Mouse (Mus musculus): ENCODE measurements around the gene Rnf183.
A peak's percentile ranks its signal among the peaks of the same experiment; 100 is the strongest.

Gene Rnf183

GRCm38 (mm10) chr4:62429616-62430015 is 5.4 kb downstream of the Rnf183 start:
- DNase-seq = no peak

- no peak for DNase-seq
Measured at GRCm38 (mm10) chr4:62427978-62428758, 6.9 kb downstream of the Rnf183 start.

DNA sequence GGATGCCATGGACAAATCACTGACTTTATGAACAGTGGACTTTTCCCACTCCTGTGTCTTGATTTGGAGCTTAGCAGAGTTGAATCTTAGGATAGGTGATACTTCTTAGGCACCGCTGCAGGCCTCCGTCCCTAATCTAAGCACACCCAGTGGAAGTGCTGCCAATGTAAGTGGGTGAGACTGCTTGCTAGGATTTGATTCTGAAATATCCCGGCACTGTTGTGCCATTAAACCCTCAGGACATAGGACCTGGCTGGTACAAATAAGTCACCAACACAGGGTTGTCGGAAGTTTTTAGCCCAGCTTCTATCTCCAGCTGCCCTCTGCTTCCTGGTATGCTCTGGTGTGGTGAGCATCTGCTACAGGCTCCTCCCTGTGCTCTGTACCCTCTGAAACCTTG is 9.2 kb downstream of the Rnf183 start:
- DNase-seq = no peak

DNA sequence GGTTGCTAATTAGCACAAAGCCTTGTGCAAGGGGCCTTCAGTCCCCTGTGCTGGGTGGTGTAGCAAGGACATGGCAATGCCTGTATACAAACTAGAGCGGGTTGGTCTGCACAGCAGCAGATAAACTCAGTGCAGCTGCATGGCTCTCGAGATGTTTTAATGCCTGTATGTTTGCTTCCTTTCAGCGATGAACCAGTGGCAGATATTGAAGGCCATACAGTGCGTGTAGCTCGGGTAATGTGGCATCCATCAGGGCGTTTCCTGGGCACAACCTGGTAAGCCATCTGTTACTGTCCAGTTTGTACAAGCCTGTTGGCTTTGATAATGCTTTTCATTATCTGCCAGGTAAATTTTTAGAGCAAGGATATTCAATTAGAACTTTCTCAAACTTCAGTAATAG is 16.0 kb downstream of the Rnf183 start:
- DNase-seq = no peak

DNA sequence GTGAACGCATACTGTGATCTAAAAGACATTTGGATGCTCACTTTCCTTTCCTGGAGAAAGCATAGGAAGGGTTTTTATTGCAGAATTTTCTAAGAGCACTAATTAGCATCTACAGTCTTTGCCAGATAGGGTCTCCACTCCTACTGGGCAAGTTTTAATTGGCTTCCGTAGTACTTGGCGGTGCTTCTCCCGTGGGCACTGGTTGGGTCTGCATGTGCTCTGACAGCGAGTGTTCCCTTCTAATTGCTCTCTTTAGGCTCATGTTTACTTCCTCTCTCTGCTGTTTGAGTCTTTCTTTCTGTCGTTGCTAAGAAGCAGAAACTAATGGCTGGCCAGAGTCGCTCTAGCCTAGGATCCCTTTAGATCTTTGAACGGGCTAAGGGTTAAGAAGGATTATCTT is 16.6 kb downstream of the Rnf183 start:
- no peak for DNase-seq

DNA sequence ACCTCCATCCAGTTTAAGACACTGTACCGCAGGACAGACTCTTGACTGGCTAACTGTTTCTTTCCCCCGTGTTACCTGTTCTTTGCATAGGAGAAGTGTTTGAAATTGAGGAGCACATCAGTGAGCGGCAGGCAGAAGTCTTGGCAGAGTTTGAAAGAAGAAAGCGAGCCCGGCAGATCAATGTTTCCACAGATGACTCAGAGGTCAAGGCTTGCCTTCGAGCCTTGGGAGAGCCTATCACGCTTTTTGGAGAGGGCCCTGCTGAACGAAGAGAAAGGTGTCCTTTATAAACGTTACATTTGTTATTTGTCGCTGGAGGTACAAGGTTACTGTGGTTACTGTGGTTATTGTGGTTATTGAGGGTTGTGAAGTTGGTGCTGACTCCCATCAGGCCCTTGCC is 23.4 kb downstream of the Rnf183 start:
- DNase-seq = no peak

DNA sequence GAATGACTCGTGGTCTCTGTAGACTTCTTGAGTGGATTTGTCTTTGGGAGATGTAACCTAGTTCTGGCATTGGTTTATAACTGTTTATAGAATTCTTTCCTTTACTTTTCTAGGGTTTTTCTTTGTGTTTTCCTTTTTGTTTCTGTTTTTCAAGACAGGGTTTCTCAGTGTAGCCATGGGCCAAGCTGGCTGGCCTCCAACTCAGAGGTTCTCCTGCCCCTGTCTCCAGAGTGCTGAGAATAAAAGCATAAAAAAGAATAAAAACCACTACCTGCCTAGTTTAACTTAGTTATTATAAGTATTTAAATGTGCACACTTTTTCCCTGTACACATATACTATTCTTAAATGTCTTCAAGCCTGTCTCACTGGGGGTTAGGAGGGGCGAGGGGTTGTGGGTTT is 24.7 kb downstream of the Rnf183 start:
- no peak for DNase-seq

- no peak for DNase-seq
Measured at GRCm38 (mm10) chr4:62409615-62410014, 25.4 kb downstream of the Rnf183 start.

- DNase-seq = peak; percentile 97
Measured at GRCm38 (mm10) chr4:62408601-62409282, 26.3 kb downstream of the Rnf183 start, which contains the start of the genes Cdc26 and Prpf4. Gene Cdc26 (minus strand): TSS chr4:62408642. Gene Prpf4 (plus strand): TSS chr4:62408797.

DNA sequence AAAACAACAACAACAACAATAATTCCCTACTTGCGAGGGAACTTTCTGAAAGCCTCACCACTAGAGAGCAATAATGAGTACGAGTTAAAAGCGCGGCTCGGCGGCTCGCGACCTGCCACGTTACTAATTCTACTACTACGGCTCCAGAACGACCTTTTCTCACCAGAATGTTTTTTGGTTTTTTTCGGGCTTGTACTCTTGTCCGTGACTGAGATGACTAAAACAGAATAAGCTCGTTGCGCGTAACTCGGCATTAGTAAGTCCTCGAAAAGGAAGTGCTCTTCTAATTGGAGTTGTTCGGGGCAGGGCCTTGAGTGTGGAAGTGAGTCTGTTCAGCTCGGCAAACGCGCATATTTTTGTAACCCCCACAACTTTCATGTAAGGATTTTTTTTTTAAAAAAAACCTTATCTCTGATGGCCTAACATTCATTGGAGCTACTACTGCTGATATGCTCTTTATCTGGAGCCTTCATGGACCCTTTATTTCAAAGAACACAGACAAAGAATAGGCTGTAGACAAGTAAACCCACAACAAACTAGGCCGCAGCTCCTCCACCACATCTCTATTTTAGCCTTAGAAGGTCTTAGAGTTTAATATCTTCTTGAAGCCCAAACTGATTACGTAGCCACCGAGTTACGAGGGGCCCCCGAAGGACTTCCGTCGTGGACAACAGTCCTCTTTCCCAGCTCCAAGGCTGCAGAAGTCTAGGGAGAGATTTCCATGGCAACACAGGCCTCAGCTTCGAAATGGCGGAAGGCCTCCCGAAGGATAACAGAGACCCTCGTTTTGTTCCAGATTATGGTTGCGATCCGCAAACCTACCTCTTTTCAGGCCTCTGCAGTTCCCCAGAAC is 27.1 kb downstream of the Rnf183 start:
- DNase-seq = peak; percentile 72

GRCm38 (mm10) chr4:62406133-62406532 is 28.9 kb downstream of the Rnf183 start:
- no peak for DNase-seq

DNA sequence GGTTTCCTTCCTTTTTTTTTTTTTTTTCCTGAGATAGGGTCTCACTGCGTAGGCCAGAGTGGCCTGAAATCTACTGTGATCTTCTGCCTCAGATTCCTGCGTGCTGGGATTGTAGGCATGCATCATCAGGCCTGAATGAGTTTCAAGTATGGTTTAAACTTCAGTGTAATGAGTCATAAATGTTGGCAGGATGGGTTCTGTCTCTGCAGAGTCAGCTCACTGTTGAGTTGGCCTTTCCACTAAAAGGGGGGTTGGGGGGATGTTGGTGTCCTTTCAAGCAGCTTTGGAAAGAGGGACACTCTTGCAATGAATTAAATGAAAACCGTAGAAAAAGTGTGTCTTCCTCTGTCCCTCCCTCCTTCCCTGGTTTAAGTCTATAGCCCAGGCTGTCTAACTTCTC is 36.1 kb downstream of the Rnf183 start:
- no peak for DNase-seq

DNA sequence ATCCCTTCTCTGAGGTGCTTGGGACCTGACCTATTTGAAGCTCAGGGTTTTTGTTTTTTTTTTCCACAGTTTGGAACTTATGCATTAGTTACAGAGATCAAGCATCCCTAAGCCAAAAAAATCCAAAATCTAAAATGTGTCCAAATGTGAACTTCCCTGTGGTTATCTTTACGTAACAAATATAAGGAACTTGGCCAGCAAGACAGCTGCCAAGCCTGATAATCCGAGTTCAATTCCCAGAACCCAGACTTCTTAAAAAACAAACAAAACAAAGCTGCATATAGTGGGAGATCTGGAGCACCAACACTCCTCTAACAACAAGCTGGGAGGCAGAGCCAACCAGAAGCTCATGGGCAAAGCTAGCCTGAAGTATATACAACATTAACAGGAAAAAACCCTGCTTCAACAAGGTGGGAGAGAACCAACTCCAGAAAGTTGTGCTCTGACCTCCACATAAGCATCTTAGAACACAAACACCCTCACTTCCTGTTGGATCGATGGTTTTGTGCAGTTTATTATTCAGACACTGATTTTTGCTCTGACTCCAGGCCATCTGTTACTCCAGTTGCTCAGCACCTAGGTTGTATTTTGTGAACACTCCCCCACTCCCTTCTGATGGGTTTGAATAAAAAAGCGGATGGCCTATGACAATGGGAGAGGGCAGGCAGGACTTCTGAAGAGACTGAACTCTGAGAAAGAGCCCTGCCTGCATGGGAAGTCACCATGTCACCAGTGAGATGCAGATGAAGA is 37.3 kb downstream of the Rnf183 start:
- DNase-seq = no peak

DNA sequence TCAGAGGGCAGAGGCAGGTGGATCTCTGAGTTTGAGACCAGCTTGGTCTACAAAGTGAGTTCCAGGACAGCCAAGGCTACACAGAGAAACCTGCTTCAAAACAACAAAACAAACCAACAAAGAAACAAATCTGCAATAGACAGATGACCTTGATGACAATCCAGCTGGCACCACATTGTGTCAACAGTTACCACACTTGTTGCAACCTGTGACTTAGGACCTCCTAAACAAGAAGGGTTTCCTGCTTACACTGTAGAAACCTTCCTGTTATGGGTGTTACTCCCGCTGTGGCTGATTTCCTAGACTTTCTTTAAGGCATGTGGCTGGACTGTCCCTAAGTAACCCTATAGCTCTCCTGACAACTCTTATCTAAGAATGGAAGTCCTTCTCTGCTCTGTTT is 39.2 kb downstream of the Rnf183 start:
- no peak for DNase-seq

DNA sequence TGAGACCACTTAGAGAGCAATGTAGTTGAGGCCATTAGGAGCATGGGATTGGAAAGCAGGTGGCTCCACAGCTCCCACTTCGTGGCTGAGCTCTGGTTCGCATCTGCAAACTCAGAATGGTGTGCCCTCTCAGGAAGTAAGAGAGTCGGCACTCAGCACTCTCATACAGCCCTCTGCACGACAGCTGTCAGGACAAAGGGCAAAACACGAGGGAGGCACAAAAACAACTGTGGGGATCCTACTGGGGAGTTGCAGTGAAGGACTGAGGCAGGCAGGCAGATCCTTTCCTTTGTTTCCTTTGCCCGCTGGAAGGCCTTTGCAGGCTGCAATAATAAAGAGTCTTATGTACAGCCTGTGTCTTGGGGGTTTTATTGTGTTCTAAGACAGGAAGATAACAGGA is 41.6 kb downstream of the Rnf183 start:
- DNase-seq = no peak

DNA sequence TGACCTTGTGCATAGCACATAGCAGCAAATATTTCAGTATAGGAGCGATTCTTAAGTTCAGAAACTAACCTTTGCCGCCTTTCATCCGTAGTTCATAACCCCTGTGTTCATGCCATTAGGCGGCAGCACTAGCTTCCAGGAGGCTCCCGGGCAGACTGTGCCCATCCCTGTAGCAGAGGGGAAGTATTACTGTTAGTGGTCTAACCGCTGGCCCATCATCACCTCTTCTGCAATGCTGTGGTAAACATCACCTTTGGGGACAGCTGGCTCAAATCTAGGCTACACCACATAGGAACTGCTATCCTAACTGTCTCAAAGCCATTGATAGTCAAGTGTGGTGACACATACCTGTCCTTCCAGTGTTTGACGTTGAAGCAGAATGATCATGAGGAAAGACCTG is 43.2 kb downstream of the Rnf183 start:
- DNase-seq = no peak

GRCm38 (mm10) chr4:62389592-62390512 is 45.2 kb downstream of the Rnf183 start:
- DNase-seq = no peak

DNA sequence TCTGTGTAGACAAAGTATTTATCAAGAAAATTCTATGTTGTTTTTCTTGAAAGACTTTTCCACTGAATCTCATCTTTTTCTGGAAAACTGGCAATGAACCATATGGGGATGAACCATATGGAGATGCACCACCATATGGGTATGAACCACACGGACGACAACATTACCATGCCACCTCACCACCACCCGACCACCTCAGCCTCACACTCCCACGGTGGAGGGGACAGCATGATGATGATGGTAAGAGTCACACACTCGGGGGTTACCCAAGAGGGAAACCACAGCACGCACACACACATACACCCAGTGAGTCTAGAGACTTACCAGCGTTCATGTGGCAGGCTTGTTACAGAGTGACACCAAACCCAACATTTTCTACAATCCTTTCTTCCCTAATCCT is 49.6 kb downstream of the Rnf183 start:
- no peak for DNase-seq

DNA sequence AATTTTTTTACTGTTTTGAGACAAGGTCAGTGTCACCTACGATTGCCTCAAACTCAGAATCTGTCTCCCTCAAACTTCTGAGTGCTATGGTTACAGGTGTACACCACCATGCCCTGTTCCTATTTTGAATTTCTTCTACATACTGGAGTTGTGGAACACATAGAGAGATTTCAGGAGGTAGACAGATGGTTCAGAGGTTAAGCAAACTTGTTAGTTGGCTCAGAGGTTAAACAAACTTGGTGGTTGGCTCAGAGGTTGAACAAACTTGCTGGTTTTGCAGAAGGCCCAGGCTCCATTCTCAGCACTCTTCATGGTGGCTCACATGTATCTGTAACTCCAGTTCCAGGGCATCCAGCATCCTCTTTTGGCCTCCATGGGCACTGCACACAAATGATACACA is 50.9 kb downstream of the Rnf183 start:
- no peak for DNase-seq

GRCm38 (mm10) chr4:62383752-62384151 is 51.3 kb downstream of the Rnf183 start:
- DNase-seq = no peak

GRCm38 (mm10) chr4:62383207-62383606 is 51.8 kb downstream of the Rnf183 start:
- DNase-seq = no peak
